Mouse (Mus musculus) kidney, adult 2 months (tissue): ENCODE results near the gene Gpr68.

Source experiments
- CTCF ChIP-seq: fragments of 200-500 bp; conservative IDR thresholded peaks from 2 replicates; pipeline ENCODE4 v1.5.1; 2011; ENCODE audit warnings: low read depth, mild to moderate bottlenecking, control low read depth, low read length, moderate library complexity, mixed read lengths; ENCODE audit not compliant: insufficient read depth, insufficient read length
- POLR2A ChIP-seq: fragments of 200-500 bp; IDR thresholded peaks from one replicate; pipeline ENCODE4 v1.6.1; 2011; ENCODE audit warnings: low read depth, low read length, control low read depth

DNA sequence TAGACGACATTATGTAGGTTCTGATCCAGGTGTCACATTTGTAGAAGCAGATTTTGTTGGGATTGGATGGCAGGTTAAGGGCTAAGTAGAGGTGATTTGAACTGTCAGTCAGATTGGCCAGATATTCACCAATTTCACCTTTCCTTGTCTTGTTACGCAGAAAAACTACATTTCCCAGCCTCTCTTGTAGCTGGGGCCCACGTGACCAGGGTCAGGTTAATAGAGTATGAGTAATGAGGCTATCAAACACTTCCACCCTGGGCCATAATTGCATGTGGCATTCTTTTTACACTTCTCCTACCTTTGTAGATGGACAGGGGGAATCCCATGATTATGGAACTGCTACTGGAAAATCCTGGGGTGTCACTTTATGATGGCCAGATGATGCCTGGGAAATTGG, 34.4 kb downstream of the Gpr68 start:
- TF ChIP-seq POLR2A: no peak
- TF ChIP-seq CTCF: no peak
